Mouse (Mus musculus): ENCODE measurements around the gene Ankle2.
A peak's percentile ranks its signal among the peaks of the same experiment; 100 is the strongest.

Gene Ankle2

GRCm38 (mm10) chr5:110284536-110284935 lies 53.7 kb downstream of the Ankle2 start:
- DNase-seq (ENCODE audit: low read depth, low spot score): no peak

GRCm38 (mm10) chr5:110285156-110285555 lies 54.4 kb downstream of the Ankle2 start:
- no peak for DNase-seq (ENCODE audit: low read depth, low spot score)

DNA sequence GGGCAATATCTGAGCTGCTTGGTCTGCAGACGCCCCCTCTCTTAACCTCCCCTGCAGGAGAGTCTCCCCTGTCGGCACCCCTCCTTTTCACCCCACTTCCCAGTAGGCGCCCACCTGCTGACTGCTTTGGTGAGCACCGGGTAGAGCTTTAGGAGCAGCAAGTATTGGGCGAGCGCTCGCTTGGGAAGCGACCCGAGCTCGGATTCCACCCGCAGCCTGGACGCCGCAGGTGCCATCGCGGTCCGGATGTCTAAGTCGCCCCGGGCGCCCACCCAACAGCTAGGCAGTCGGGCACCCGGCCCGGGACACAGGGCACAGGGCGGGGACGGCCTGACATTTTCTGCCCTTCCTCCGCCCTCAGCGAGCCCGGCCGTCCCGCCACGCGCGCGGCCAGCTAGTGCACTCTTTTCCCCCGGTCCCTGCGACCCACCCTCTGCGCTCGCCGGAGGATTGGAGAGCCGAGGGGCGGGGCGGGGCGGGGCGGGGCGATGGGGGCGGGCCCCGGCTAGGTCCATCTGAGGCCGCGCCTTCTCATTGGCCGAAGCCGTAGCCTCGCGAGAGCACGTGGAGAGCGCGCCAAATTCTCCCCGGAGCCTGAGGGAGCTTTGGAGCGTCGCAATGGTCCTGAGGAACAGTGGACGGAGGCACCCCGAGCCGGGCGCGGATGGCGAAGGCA lies 55.1 kb downstream of the Ankle2 start, which contains the start of the genes Pxmp2 and Pole:
Gene Pxmp2, minus strand, starts transcription at position 417 of the 676 bp plus-strand sequence.
Gene Pole, plus strand, starts transcription at position 537 of the 676 bp plus-strand sequence.
- DNase-seq (ENCODE audit: low read depth, low spot score): peak; percentile 86

GRCm38 (mm10) chr5:110286446-110287083 lies 55.8 kb downstream of the Ankle2 start:
- DNase-seq (ENCODE audit: low read depth, low spot score): no peak

DNA sequence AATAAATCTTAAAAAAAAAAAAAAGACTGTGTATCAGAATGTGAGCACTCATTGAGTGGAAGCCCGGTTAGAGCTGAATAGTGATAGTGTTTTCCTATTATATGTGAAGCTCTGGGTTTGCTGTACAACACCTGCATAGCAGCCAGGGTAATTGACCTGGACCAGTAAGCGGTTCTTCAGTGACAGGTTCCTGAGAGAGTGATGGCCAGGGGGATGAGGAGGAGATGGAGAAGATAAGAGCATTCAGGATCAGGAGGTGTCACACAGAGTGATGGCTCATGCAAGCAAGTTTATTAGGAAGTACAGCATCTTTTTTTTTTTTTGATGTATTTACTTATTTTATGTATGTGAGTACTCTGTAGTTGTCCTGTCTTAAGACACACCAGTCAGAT lies 56.3 kb downstream of the Ankle2 start:
- no peak for DNase-seq (ENCODE audit: low read depth, low spot score)

DNA sequence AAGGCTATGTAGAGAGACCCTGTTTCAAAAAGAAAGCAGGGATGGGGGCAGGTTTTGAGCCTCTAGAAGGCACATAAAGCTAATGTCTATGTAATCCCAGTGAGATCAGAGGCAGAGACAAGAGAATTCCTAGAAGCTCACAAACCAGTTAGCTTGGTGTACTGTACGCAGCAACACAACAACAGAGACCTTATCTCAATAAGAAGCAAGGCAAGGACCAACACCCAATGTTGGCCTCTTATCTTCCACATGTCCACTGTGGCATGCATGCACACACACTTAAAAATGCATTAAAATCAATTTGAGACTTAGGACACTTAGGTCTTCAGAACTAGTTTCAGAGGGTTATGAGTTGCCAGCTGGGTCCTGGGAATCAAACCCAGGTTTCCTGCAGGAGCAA lies 60.8 kb downstream of the Ankle2 start:
- no peak for DNase-seq (ENCODE audit: low read depth, low spot score)

DNA sequence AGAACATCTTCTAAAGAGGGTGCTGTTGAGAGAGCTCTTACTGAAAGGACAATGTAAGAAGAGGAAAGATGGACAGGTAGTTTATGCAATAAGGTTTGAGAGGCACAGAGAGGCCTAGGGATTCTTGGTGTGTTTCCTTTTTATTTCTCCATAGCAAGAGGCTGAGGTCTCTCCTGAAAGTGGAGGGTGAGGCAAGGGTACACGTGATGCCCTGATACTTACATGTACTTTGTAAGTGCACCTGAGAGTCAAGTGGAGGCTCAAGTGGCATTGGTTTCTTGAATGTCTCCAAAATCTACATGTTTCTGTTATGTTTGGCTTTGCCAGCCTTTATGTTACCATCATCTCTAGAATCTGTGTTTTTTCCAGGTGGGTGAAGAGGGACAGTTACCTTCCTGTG lies 65.8 kb downstream of the Ankle2 start:
- DNase-seq (ENCODE audit: low read depth, low spot score): no peak

DNA sequence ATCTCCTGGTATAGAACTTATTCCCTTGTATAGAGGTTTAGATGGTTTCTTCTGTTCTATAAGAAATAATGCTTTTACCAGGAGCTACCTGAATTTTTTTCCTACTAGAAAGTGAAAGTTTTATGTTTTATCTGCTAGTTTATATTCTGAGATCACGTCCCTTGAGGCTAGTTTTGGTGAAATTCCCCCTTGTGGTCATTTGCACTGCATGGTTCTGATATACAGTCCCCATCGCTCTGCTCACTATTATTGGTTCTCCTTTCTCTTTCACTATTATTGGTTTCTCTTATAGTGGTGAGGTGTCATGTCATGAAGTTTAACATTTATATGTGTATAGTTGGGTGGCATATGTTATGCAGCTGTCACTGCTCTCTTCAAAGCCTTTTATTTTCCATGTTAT lies 69.8 kb downstream of the Ankle2 start:
- DNase-seq (ENCODE audit: low read depth, low spot score): no peak
